ENCODE assay signal across 8 mouse cellular contexts in genomic region chr9:88719073-88719921, GRCm38 (mm10). TPM values are rescaled to one million over a fixed set of nuclear protein-coding genes. Genes with fewer than 3 reads are reported as not detected.
DNase-seq lines count a peak whose midpoint lies in the region; ATAC-seq and TF ChIP-seq lines count a peak whose summit lies in the region.
"Not testable (repeated sequence)": the region's sequence is repeated elsewhere in the genome, so short reads cannot be mapped to it uniquely, and the experiment has no call there.

No protein-coding gene starts in this region.

- H3K4me3 ChIP-seq in left cerebral cortex, adult 2 months, result peak overlapping the region; percentile 43

- H3K27ac ChIP-seq in left cerebral cortex, adult 2 months, result peak overlapping the region; percentile 77

- ATAC-seq in megakaryocyte, adult 5-6 weeks (ENCODE audit: poor library complexity, severe bottlenecking), result peak; percentile 84

- not testable (repeated sequence) for TF ChIP-seq CTCF in left cerebral cortex, adult 2 months (IDR thresholded peaks at IDR 0.05)

- DNase-seq in A20 (ENCODE audit: low read depth, low spot score), result peak; percentile 68
- peak; percentile 17 for DNase-seq in adrenal gland, adult 8-10 months
- peak; percentile 27 for DNase-seq in embryo, embryonic 11 days
- DNase-seq in heart, adult 11 months, result peak; percentile 97
- DNase-seq in induced T-regulatory cell, adult 2 months (ENCODE audit: low read depth), result peak; percentile 45
- peak in 1 of 2 experiments; percentile 28 for DNase-seq in left cerebral cortex, adult 2 months (ENCODE audit: extremely low spot score in 1 of 2, low spot score in 2 of 2)
- peak; percentile 32 for DNase-seq in retina, embryonic 14.5 days (ENCODE audit: low spot score)

- intact Hi-C loops in left cerebral cortex, adult 2 months (cut with DNase I), result loop anchor here (10.0 kb wide), 1 partner anchor 164 kb away; no protein-coding TSS in a partner anchor

RNA-seq across cellular contexts. Expression of gene Mthfsl, which starts 0.8 kb away (rescaled TPM):
- 10 to 100 TPM; 38.5 to 48.2 (median 42.9) TPM for total RNA-seq in adrenal gland, adult 8-10 months (2022)
- total RNA-seq in left cerebral cortex, adult 2 months (2021), result 10 to 100 TPM; 26.6 to 31.8 TPM
- total RNA-seq in megakaryocyte, adult 5-6 weeks (2015), result 61.1 and 73.6 TPM in 2 replicates
- 20.3 and 24.8 TPM in 2 replicates for total RNA-seq in megakaryocyte, adult 5-6 weeks (2017)

RNA-seq across cellular contexts. Expression of gene Bcl2a1d, which starts 12.4 kb away (rescaled TPM):
- total RNA-seq in adrenal gland, adult 8-10 months (2022), result 1 to 10 TPM in 3 of 4 experiments, under 1 TPM in 1; 0.95 to 3.3 (median 1.6) TPM
- total RNA-seq in left cerebral cortex, adult 2 months (2021), result under 1 TPM in 1 of 2 experiments, not detected in 1; 0.45 TPM
- 3.3 and 3.5 TPM in 2 replicates for total RNA-seq in megakaryocyte, adult 5-6 weeks (2015)
- total RNA-seq in megakaryocyte, adult 5-6 weeks (2017), result 5.6 and 8.0 TPM in 2 replicates
